Mouse (Mus musculus) spleen, postnatal 14 days (tissue): ENCODE data around the gene Proz.
A peak's percentile ranks its signal among the peaks of the same experiment; 100 is the strongest.
"Not testable (repeated sequence)": the region's sequence is repeated elsewhere in the genome, so short reads cannot be mapped to it uniquely, and the experiment has no call there.

Experiments used
- DNase-seq, 2 experiments: peaks; one replicate each; pipeline ENCODE4 v3.0.0; 2021 to 2022; ENCODE audit warnings: low spot score in 2 of 2

Proz gene

DNA sequence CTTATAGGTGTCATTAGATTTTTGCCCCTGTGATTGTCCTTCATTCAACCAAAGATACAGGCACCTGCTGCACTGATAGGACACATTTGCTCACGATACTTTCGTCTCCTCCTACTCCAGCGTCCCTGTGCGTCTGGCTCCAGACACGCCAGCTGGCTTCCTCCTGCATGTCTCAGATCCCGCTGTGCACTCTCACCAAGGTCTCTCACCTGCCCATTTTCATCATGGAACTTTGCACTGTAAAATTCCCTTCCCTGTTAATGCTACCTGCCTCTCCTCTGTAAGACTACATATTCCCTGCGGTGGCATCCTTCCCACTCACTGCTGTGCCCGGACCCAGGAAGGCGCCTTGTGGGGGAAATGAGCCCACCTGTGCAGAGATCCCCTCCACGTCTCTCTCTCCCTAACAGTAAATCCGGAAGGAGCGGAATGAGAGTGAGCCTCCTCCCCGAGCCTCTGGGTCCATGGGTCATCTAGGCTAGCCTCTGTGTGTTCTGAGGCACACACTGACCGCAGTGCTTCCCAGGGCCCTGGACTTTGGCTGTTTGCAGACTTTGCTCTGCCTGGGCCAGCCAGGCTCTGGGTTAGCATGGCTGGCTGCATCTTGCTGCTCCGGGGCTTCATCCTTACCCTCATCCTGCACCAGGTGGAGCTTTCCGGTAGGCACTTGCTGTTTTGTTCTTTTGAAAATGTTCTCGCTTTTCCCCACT is at the start of gene Proz:
TSS of gene Proz (plus strand) at position 474 of the 710 bp plus-strand sequence.
- DNase-seq: no peak

DNA sequence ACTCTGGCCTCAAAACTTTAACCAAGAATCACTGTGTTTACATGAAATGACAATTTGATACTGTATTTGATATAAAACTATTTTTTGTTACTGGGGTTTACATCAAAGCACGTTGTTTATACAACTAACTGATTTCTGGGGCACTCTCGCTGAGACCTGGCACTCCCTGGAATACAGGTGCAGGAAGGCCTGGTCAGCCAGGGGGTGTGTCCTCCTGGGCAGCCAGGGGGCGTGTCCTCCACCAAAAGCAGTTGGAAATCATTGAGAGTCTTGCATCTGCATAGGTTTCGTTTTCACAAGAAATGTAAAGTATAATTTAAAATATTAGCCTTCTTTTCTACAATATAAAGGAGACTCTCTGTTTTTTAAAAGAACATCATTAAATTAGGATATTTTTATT is 41.2 kb upstream of the Proz start:
- DNase-seq: no peak

- no peak for DNase-seq
Measured at GRCm38 (mm10) chr8:13021830-13022229, 38.9 kb upstream of the Proz start.

GRCm38 (mm10) chr8:13025487-13026224 is 35.1 kb upstream of the Proz start, which contains the start of gene F7:
TSS of gene F7 (plus strand) at chr8:13026034.
- no peak for DNase-seq

GRCm38 (mm10) chr8:13027615-13028014 is 33.1 kb upstream of the Proz start:
- no peak for DNase-seq

DNA sequence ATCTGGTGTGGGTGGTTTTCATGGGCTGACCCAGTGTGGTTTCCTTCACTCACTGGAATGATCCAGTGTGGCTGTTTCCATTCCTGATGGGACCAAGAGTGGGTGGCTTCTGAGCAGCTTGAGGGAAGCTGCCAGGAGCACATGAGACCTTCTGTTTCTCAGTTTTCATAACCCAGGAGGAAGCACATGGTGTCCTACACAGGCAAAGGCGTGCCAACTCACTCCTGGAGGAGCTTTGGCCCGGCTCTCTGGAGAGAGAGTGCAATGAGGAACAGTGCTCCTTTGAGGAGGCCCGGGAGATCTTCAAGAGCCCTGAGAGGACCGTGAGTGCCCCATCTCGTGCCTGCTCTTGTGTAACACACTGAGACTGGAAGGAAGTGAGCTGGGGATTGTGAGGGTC is 32.2 kb upstream of the Proz start:
- no peak for DNase-seq

DNA sequence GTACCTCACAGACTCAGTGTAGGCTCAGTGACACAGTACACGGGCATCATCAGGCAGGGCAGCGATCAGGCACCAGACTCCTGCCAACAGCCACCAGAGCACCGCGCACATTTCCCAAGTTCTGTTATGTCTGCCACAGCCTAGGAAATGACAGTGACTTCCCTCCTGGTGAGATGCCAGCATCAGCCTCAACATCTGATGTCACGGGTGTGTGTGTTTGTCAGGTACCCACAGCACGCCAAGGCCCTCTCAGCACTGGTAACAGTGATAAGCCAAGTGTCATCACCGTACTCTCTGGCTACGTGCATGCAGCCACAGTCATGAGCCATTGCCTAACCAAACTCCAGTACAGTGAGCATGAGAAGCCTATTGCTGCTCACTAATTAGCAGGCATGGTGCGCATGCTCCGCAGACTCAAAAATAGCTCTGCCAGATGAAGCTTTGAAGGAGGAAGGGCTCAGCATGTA is 24.3 kb upstream of the Proz start:
- DNase-seq: no peak

GRCm38 (mm10) chr8:13037015-13037414 is 23.7 kb upstream of the Proz start, which contains the start of gene F10:
TSS of gene F10 (plus strand) at chr8:13037308.
- DNase-seq: no peak

GRCm38 (mm10) chr8:13037569-13037968 is 23.1 kb upstream of the Proz start:
- DNase-seq: no peak

GRCm38 (mm10) chr8:13039054-13039453 is 21.7 kb upstream of the Proz start:
- no peak for DNase-seq

DNA sequence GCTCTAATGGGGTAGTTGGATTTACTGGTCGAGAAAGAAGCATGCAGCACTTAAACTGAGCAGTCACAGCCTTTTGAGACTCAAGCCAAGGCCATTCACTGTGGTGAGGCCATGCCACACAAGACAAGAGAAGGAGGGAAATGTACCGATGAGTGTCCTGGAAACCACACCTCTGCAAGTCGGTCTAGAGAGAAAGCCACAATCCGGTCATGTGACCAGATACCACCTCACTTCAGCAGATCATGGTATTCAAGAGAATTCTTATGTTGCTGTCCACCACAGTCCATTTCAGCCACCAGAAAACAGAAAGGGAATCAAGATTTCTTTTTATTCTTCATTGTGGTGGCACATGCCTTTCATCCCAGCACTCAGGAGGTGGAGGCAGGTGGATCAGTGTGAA is 19.3 kb upstream of the Proz start:
- DNase-seq: no peak

DNA sequence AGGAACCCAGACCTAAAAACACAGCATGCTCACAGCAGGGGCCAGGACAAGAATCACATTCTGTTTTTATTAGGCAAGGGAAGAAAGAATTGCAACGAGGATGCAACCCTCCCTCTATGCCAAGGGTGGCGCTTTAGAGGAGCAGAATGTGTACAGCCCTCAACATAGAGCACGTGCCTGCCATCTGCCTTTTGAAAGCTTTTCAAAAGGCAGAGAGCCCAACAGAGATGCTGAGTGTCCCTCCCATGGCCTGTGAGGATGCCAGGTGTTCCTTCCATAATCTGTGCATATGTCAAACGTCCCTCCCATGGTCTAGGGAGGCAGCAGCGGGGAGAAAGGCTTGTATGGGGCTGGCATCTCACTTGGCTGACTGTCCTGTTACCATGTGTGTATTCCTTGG is 13.1 kb upstream of the Proz start:
- DNase-seq: no peak

- no peak for DNase-seq
Measured at GRCm38 (mm10) chr8:13050550-13050949, 10.2 kb upstream of the Proz start.

GRCm38 (mm10) chr8:13057351-13057750 is 3.4 kb upstream of the Proz start:
- DNase-seq: no peak

- no peak for DNase-seq
Measured at GRCm38 (mm10) chr8:13063112-13063511, 2.4 kb downstream of the Proz start.

GRCm38 (mm10) chr8:13073255-13073654 is 12.5 kb downstream of the Proz start:
- no peak for DNase-seq

DNA sequence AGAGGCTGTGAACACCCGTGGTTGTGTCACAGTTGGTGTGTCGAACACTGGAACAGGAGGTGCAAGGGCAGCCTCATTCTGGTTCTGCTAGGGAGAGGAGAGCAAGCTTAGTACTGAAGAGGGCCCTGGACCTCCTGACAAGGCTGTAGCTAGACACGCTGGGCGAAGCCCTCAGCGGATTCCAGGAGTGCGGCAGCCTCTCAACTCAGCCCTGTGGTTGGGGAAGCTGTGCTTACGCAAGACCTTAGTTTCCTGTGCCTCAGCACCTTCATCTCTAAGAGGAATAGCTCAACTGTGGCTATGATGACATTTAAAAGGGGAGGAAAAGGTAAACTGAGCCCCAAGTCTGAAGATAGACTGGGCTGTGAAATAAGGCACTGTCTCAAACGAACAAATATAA is 14.3 kb downstream of the Proz start:
- no peak for DNase-seq

- DNase-seq: not testable (repeated sequence)
Measured at GRCm38 (mm10) chr8:13075579-13075978, 14.9 kb downstream of the Proz start.

- DNase-seq: no peak
Measured at GRCm38 (mm10) chr8:13077542-13077941, 16.8 kb downstream of the Proz start.

DNA sequence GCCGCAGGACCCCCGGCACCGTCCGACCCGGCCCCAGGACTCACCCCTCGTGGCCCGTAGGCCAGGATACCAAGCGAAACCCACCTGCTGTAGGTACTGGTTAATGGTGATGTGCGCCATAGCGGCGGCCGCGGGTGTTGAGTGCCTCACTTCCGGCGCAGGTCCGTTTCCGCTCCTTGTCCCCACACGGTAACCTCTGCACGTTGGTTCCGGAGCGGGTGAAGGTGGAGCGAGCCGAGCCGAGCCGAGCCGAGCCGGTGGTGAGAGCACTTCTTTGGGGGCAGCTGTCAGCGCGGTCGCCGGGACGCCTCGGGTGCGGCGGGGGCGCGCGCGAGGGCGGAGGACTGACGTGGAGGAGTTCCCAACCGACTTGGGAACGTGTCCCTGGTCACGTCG is 44.0 kb downstream of the Proz start:
- peak; percentile 89 to 93 for DNase-seq

GRCm38 (mm10) chr8:13105087-13105881 is 44.6 kb downstream of the Proz start, which contains the start of the genes Pcid2 and Cul4a:
TSS of gene Pcid2 (minus strand) at chr8:13105459.
TSS of gene Cul4a (plus strand) at chr8:13105621.
- DNase-seq: peak; percentile 96 to 97

GRCm38 (mm10) chr8:13105908-13106551 is 45.3 kb downstream of the Proz start:
- peak; percentile 42 to 48 for DNase-seq
